Mouse (Mus musculus): ENCODE results near the gene Atxn7l3. TPM values are rescaled to one million over a fixed set of nuclear protein-coding genes. Genes with fewer than 3 reads are reported as not detected.

Gene Atxn7l3
- polyA plus RNA-seq, 1 experiment, result 38.8 TPM

DNA sequence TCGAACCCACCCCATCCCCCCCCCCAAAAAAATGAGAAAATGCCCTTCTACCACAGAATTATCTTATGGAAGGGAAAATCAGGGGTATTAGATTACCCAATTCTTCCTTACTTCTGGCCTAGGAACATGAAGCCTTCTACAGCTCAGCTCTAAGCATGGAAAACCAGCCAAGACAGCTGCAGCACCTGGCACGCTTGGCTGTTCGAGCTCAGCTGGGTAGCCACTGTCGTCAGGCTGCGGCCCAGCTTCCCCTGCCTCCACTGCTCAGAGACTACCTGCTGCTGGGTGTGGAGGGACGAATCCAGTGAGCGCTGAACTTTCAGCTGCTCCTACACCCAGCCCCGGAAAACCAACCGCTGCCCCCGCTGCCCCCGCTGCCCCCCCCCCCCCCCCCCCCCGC lies 18.7 kb downstream of the Atxn7l3 start:
- no peak for DNase-seq
- no peak for TF ChIP-seq POLR2A (IDR thresholded peaks at IDR 0.05; ENCODE audit: borderline replicate concordance, extremely low read depth, low read depth, low read length)
- no peak for TF ChIP-seq CTCF (IDR thresholded peaks at IDR 0.05; ENCODE audit: insufficient read depth, low read length)
- Histone ChIP-seq H3K4me1 (ENCODE audit: control insufficient read depth, insufficient read depth, low read length) (0 out of 2 replicates have a peak, but pooled peaks cover 2% of the 10 kb centered on the region), H3K4me3 (replicated peaks; ENCODE audit: extremely low read depth, low read depth, low read length) (no peak overlapping the region)
- 71% methylated on average over 10 of the region's 12 CpGs for WGBS

DNA sequence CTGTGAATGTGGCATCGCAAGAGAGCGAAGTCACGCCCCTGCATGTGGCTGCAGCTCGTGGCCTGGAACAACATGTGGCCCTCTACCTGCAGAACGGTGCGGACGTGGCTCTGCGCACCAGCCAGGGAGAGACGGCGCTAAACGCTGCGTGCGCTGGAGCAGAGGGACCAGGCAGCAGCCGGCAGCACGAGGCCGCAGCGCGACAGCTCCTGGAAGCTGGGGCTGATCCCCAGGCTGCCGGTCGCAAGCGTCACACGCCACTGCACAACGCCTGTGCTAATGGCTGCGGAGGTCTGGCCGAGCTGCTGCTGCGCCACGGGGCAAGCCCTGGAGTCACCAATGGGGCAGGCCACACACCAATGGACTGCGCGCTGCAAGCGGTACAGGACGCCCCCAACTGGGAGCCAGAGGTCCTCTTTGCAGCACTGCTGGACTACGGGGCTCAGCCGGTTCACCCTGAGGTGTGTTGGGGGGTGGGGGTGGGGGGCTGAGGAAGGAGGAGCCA lies 20.0 kb downstream of the Atxn7l3 start:
- TF ChIP-seq POLR2A (IDR thresholded peaks at IDR 0.05; ENCODE audit: borderline replicate concordance, extremely low read depth, low read depth, low read length) (no peak), CTCF (IDR thresholded peaks at IDR 0.05; ENCODE audit: insufficient read depth, low read length) (no peak)
- H3K4me3 ChIP-seq (replicated peaks; ENCODE audit: extremely low read depth, low read depth, low read length), result no peak overlapping the region
- 0 out of 2 replicates have a peak, but pooled peaks cover 2% of the 10 kb centered on the region for H3K4me1 ChIP-seq (ENCODE audit: control insufficient read depth, insufficient read depth, low read length)
- 2% methylated on average over 33 of the region's 33 CpGs for WGBS
- DNase-seq, result no peak

DNA sequence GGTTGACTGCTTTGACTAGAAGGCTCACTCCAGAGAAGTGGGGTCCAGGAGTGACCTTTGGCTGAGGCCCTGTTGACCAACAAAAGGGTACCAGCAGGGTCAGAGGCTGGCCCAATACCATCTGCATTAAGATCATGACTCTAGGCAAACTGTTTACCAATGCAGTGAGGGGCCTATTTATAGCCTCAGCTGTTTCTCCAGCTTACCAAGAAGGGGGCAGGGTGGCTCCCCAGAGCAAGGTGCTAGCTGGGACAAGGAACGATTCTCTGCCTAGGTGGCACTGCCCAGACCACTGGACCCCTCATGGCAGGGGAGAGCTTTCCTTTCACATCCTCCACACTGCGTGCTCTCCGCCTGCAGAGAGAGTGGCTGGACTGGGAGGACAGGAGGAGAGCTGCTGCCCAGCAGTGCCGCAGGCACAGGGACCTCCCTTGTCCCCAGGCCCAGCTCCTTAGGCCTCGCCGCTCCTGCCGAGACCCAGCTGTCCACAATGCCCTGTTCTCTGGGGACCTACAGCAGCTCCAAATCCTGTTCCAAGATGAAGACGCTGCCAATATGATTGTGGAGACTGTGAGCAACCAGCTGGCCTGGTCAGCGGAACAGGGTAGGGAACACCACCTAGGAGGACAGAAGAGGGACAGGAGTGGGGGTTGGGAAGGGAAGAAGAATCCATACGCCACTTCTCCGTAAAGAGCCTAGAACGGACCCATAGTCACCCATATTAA lies 27.7 kb downstream of the Atxn7l3 start, which contains the start of gene Asb16:
TSS of gene Asb16 (plus strand) at position 224 of the 725 bp plus-strand sequence.
- no peak within 1 kb of the TSS for H3K4me3 ChIP-seq (replicated peaks; ENCODE audit: extremely low read depth, low read depth, low read length)
- no peak for TF ChIP-seq POLR2A (IDR thresholded peaks at IDR 0.05; ENCODE audit: borderline replicate concordance, extremely low read depth, low read depth, low read length)
- TF ChIP-seq CTCF (IDR thresholded peaks at IDR 0.05; ENCODE audit: insufficient read depth, low read length), result no peak
- no peak for DNase-seq
- 87% methylated on average over 12 of the region's 12 CpGs for WGBS
- H3K4me1 ChIP-seq (ENCODE audit: control insufficient read depth, insufficient read depth, low read length), result no peaks in the 10 kb centered on the region

DNA sequence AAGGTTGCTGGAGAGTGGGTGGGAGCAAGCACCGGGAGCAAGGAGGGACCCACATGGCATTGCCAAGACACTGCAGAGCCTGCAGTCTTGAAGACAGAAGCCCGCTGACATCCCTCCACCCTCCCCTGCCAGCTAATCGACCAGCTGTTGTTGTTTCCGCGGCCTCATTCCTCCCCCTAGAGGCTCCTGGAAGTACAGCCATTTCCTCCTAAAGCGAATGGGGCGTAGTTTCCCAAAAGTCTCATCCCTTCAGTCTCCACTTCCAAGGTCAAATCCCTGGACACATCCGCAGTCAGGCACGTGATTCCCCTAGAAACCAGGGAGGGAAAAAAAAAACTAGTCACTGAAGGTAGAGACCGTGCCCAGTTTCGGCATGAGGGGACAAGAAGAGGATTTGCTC lies 29.0 kb downstream of the Atxn7l3 start:
- peak; percentile 42 for DNase-seq
- TF ChIP-seq POLR2A (IDR thresholded peaks at IDR 0.05; ENCODE audit: borderline replicate concordance, extremely low read depth, low read depth, low read length) (no peak), CTCF (IDR thresholded peaks at IDR 0.05; ENCODE audit: insufficient read depth, low read length) (peak; percentile 67)
- no peaks in the 10 kb centered on the region for H3K4me1 ChIP-seq (ENCODE audit: control insufficient read depth, insufficient read depth, low read length)
- WGBS, result 2% methylated on average over 11 of the region's 11 CpGs
- H3K4me3 ChIP-seq (replicated peaks; ENCODE audit: extremely low read depth, low read depth, low read length), result no peak overlapping the region

DNA sequence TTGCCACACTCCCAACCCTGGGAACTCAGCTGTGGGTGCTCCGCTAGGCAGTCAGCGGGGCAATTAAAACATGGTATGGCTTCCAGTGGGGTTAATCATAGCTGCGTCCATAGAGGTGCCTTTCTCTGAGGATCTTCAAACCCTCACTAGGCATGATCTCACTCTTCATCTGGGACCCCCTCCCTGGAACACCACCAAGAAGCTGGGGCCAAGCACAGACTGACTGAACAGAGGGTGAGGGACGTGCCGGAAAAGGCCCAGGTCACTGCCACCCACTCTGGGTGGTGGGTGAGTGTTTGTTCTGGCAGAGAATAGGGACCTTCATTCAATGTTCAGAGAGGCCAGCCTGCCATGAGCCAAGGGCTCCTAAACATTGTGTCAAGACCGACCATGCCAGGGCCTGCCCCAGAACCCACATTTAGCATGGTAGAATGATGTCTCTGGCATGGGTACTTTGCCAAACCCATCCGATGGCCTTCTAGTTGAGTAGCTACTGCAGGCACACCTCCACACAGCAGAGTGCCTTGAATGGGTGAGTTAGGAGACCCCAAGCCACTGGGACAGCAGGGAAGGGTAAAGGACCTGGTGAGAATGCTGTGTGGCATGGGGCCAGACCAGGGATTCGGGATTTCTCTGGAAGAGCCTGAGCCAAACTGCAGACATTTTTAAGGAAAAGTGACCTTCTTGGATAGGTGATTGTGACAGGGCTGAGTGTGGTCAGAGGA lies 29.6 kb downstream of the Atxn7l3 start:
- no peaks in the 10 kb centered on the region for H3K4me1 ChIP-seq (ENCODE audit: control insufficient read depth, insufficient read depth, low read length)
- DNase-seq, result no peak
- 86% methylated on average over 8 of the region's 8 CpGs for WGBS
- no peak for TF ChIP-seq POLR2A (IDR thresholded peaks at IDR 0.05; ENCODE audit: borderline replicate concordance, extremely low read depth, low read depth, low read length)
- no peak for TF ChIP-seq CTCF (IDR thresholded peaks at IDR 0.05; ENCODE audit: insufficient read depth, low read length)
- no peak overlapping the region for H3K4me3 ChIP-seq (replicated peaks; ENCODE audit: extremely low read depth, low read depth, low read length)

DNA sequence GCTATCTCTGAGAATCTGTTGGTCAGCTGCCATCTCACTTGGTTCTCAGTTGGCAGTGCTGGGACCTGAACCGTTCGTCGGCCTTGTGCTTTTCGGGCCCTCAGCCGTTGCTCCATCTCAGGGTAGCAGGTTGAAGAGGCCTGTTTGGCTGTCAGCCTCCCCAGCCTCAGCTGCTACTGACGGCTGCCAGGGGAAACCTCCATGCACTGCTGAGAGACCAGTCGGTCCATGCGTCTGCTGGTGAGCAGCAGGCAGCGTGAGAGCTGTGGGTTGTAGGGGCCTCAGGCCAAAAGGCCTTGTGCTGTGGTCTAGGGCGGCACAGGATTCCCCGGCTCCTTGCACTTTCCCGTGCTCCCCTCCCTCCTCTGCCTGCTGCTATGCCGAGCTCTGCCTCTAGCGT lies 30.6 kb downstream of the Atxn7l3 start:
- H3K4me3 ChIP-seq (replicated peaks; ENCODE audit: extremely low read depth, low read depth, low read length), result no peak overlapping the region
- 82% methylated on average over 14 of the region's 14 CpGs for WGBS
- DNase-seq, result no peak
- no peak for TF ChIP-seq CTCF (IDR thresholded peaks at IDR 0.05; ENCODE audit: insufficient read depth, low read length)
- TF ChIP-seq POLR2A (IDR thresholded peaks at IDR 0.05; ENCODE audit: borderline replicate concordance, extremely low read depth, low read depth, low read length), result no peak
- H3K4me1 ChIP-seq (ENCODE audit: control insufficient read depth, insufficient read depth, low read length), result no peaks in the 10 kb centered on the region

DNA sequence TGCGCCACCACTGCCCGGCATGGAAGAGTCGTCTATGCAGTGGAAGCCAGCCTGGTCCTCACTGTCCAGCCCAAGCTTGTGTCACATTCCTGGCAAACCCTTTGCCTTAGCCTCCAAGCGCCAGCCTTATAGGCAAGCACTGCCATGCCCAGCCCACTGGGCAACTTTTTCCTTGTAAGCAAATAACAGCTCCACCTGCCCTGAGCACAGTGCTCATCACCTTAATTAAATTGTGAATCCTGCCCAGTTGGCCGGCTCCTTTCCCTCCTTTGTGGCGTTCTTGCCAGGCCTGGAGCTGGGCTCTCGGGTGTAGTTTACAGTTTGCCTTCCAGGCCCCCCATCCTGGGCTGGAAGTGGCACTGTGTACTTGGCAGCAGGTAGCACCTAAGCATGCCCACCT lies 33.2 kb downstream of the Atxn7l3 start:
- DNase-seq, result no peak
- no peak overlapping the region for H3K4me3 ChIP-seq (replicated peaks; ENCODE audit: extremely low read depth, low read depth, low read length)
- no peaks in the 10 kb centered on the region for H3K4me1 ChIP-seq (ENCODE audit: control insufficient read depth, insufficient read depth, low read length)
- 87% methylated on average over 7 of the region's 7 CpGs for whole genome bisulfite sequencing
- TF ChIP-seq POLR2A (IDR thresholded peaks at IDR 0.05; ENCODE audit: borderline replicate concordance, extremely low read depth, low read depth, low read length) (no peak), CTCF (IDR thresholded peaks at IDR 0.05; ENCODE audit: insufficient read depth, low read length) (no peak)

DNA sequence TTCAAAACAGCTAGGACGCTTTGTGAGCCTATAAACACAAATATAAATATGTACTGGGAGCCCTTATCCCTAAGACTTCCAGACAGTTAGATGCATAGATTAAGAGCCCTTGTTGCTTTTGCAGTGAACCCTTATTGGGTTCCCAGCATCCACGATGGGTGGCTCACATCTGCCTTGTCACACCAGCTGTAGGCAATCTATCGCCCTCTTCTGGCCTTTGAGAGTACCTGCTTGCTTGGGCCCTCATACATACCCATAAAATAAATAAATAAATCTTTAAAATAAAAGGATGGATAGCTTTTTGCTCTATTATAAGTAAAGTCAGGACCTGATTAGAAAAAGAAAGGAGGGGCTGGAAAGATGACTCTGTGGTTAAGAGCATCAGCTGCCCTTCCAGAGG lies 37.9 kb downstream of the Atxn7l3 start:
- TF ChIP-seq POLR2A (IDR thresholded peaks at IDR 0.05; ENCODE audit: borderline replicate concordance, extremely low read depth, low read depth, low read length) (no peak), CTCF (IDR thresholded peaks at IDR 0.05; ENCODE audit: insufficient read depth, low read length) (0 out of 2 replicates have a peak, but pooled peaks have one; percentile 29)
- H3K4me3 ChIP-seq (replicated peaks; ENCODE audit: extremely low read depth, low read depth, low read length), result no peak overlapping the region
- no peaks in the 10 kb centered on the region for H3K4me1 ChIP-seq (ENCODE audit: control insufficient read depth, insufficient read depth, low read length)
- no peak for DNase-seq
- WGBS, result 87% methylated on average over 3 of the region's 3 CpGs

DNA sequence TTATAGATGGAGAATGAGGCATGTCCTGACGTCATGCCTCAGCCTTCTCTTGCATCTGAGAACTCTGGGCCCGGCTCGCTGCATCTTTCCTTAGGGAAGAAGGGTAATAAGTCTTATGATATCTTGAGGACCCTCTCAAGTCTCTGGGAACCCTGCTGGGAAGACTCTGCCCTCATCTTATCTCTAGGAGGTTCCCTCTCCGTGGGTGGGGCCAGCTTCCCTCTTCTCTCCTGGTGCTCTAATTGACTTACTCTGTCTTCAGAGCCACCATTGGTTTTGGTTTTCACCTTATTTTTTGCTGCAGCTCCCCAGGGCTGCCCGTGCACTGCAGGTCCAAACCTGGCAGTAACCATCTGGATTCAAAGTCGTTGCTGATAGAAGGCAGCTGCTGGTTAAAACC lies 38.3 kb downstream of the Atxn7l3 start:
- no peak for DNase-seq
- Histone ChIP-seq H3K4me3 (replicated peaks; ENCODE audit: extremely low read depth, low read depth, low read length) (no peak overlapping the region), H3K4me1 (ENCODE audit: control insufficient read depth, insufficient read depth, low read length) (no peaks in the 10 kb centered on the region)
- WGBS, result 76% methylated on average over 6 of the region's 6 CpGs
- TF ChIP-seq CTCF (IDR thresholded peaks at IDR 0.05; ENCODE audit: insufficient read depth, low read length), result no peak
- TF ChIP-seq POLR2A (IDR thresholded peaks at IDR 0.05; ENCODE audit: borderline replicate concordance, extremely low read depth, low read depth, low read length), result no peak

All from lung, adult 2 months (tissue).